Mouse (Mus musculus): Measurements from ENCODE around the gene Actr5. TPM values are rescaled to one million over a fixed set of nuclear protein-coding genes. Genes with fewer than 3 reads are reported as not detected.

The Actr5 gene
- polyA plus RNA-seq, 1 experiment = 6.4 TPM

GRCm38 (mm10) chr2:158628858-158629257, 4.2 kb downstream of the Actr5 start:
- 77% methylated on average over 3 of the region's 3 CpGs for WGBS
- Histone ChIP-seq H3K4me3 (ENCODE audit: insufficient read depth, low read depth, low read length) (no peak overlapping the region), H3K36me3 (ENCODE audit: control insufficient read depth, insufficient read depth, low read length) (peaks cover 3% of the 10 kb centered on the region; the same call in 1 of the 2 replicates), H3K27ac (ENCODE audit: insufficient read depth, low read depth, low read length) (no peak overlapping the region), H3K4me1 (ENCODE audit: control insufficient read depth, insufficient read depth, low read length) (peaks cover 4% of the 10 kb centered on the region; the same call in 1 of the 2 replicates), H3K27me3 (replicated peaks; ENCODE audit: control insufficient read depth, insufficient read depth, low read length) (no peaks in the 10 kb centered on the region)
- TF ChIP-seq CTCF (conservative IDR thresholded peaks at IDR 0.05; ENCODE audit: insufficient read depth, insufficient read length, low read depth, low read length) (no peak), POLR2A (IDR thresholded peaks at IDR 0.05; ENCODE audit: low read depth, low read length) (no peak)
- no peak for DNase-seq

- 76% methylated on average over 1 of the region's 1 CpGs for WGBS
- H3K4me3 ChIP-seq (ENCODE audit: insufficient read depth, low read depth, low read length) = no peak overlapping the region
- no peak overlapping the region for H3K27ac ChIP-seq (ENCODE audit: insufficient read depth, low read depth, low read length)
- H3K4me1 ChIP-seq (ENCODE audit: control insufficient read depth, insufficient read depth, low read length) = peaks cover 4% of the 10 kb centered on the region; the same call in 1 of the 2 replicates
- TF ChIP-seq POLR2A (IDR thresholded peaks at IDR 0.05; ENCODE audit: low read depth, low read length) (no peak), CTCF (conservative IDR thresholded peaks at IDR 0.05; ENCODE audit: insufficient read depth, insufficient read length, low read depth, low read length) (peak; percentile 74)
- peak; percentile 34 for DNase-seq
- no peaks in the 10 kb centered on the region for H3K27me3 ChIP-seq (replicated peaks; ENCODE audit: control insufficient read depth, insufficient read depth, low read length)
- H3K36me3 ChIP-seq (ENCODE audit: control insufficient read depth, insufficient read depth, low read length) = peaks cover 3% of the 10 kb centered on the region; the same call in 1 of the 2 replicates
Measured at GRCm38 (mm10) chr2:158629414-158629813, 4.7 kb downstream of the Actr5 start.

- DNase-seq = no peak
- H3K4me1 ChIP-seq (ENCODE audit: control insufficient read depth, insufficient read depth, low read length) = no peaks in the 10 kb centered on the region
- 92% methylated on average over 5 of the region's 5 CpGs for WGBS
- H3K4me3 ChIP-seq (ENCODE audit: insufficient read depth, low read depth, low read length) = no peak overlapping the region
- TF ChIP-seq CTCF (conservative IDR thresholded peaks at IDR 0.05; ENCODE audit: insufficient read depth, insufficient read length, low read depth, low read length) (no peak), POLR2A (IDR thresholded peaks at IDR 0.05; ENCODE audit: low read depth, low read length) (no peak)
- H3K27ac ChIP-seq (ENCODE audit: insufficient read depth, low read depth, low read length) = no peak overlapping the region
- no peaks in the 10 kb centered on the region for H3K27me3 ChIP-seq (replicated peaks; ENCODE audit: control insufficient read depth, insufficient read depth, low read length)
- peaks cover 5% of the 10 kb centered on the region for H3K36me3 ChIP-seq (ENCODE audit: control insufficient read depth, insufficient read depth, low read length)
Measured at GRCm38 (mm10) chr2:158631873-158632272, 7.2 kb downstream of the Actr5 start.

- 13% methylated on average over 2 of the region's 2 CpGs for WGBS
- Histone ChIP-seq H3K27ac (ENCODE audit: insufficient read depth, low read depth, low read length) (no peak overlapping the region), H3K4me3 (ENCODE audit: insufficient read depth, low read depth, low read length) (no peak overlapping the region), H3K4me1 (ENCODE audit: control insufficient read depth, insufficient read depth, low read length) (no peaks in the 10 kb centered on the region), H3K27me3 (replicated peaks; ENCODE audit: control insufficient read depth, insufficient read depth, low read length) (no peaks in the 10 kb centered on the region), H3K36me3 (ENCODE audit: control insufficient read depth, insufficient read depth, low read length) (no peaks in the 10 kb centered on the region)
- DNase-seq = peak; percentile 68
- TF ChIP-seq CTCF (conservative IDR thresholded peaks at IDR 0.05; ENCODE audit: insufficient read depth, insufficient read length, low read depth, low read length) (peak; percentile 87), POLR2A (IDR thresholded peaks at IDR 0.05; ENCODE audit: low read depth, low read length) (no peak)
Measured at GRCm38 (mm10) chr2:158641869-158642268, 17.2 kb downstream of the Actr5 start.

GRCm38 (mm10) chr2:158642587-158642986, 17.9 kb downstream of the Actr5 start:
- WGBS = 94% methylated on average over 2 of the region's 2 CpGs

GRCm38 (mm10) chr2:158643791-158644190, 19.1 kb downstream of the Actr5 start:
- no peaks in the 10 kb centered on the region for H3K27me3 ChIP-seq (replicated peaks; ENCODE audit: control insufficient read depth, insufficient read depth, low read length)
- WGBS = 66% methylated on average over 3 of the region's 3 CpGs
- H3K4me1 ChIP-seq (ENCODE audit: control insufficient read depth, insufficient read depth, low read length) = no peaks in the 10 kb centered on the region
- no peak for DNase-seq
- no peak overlapping the region for H3K4me3 ChIP-seq (ENCODE audit: insufficient read depth, low read depth, low read length)
- H3K36me3 ChIP-seq (ENCODE audit: control insufficient read depth, insufficient read depth, low read length) = no peaks in the 10 kb centered on the region
- no peak overlapping the region for H3K27ac ChIP-seq (ENCODE audit: insufficient read depth, low read depth, low read length)
- TF ChIP-seq CTCF (conservative IDR thresholded peaks at IDR 0.05; ENCODE audit: insufficient read depth, insufficient read length, low read depth, low read length) (no peak), POLR2A (IDR thresholded peaks at IDR 0.05; ENCODE audit: low read depth, low read length) (no peak)

More at GRCm38 (mm10) chr2:158642587-158642986, 17.9 kb downstream of the Actr5 start:
- DNase-seq = no peak
- Histone ChIP-seq H3K4me3 (ENCODE audit: insufficient read depth, low read depth, low read length) (no peak overlapping the region), H3K4me1 (ENCODE audit: control insufficient read depth, insufficient read depth, low read length) (no peaks in the 10 kb centered on the region), H3K36me3 (ENCODE audit: control insufficient read depth, insufficient read depth, low read length) (no peaks in the 10 kb centered on the region), H3K27ac (ENCODE audit: insufficient read depth, low read depth, low read length) (no peak overlapping the region), H3K27me3 (replicated peaks; ENCODE audit: control insufficient read depth, insufficient read depth, low read length) (no peaks in the 10 kb centered on the region)
- no peak for TF ChIP-seq POLR2A (IDR thresholded peaks at IDR 0.05; ENCODE audit: low read depth, low read length)
- no peak for TF ChIP-seq CTCF (conservative IDR thresholded peaks at IDR 0.05; ENCODE audit: insufficient read depth, insufficient read length, low read depth, low read length)

GRCm38 (mm10) chr2:158651159-158651908, 26.6 kb downstream of the Actr5 start:
- H3K4me3 ChIP-seq (ENCODE audit: insufficient read depth, low read depth, low read length) = no peak overlapping the region
- H3K36me3 ChIP-seq (ENCODE audit: control insufficient read depth, insufficient read depth, low read length) = no peaks in the 10 kb centered on the region
- no peaks in the 10 kb centered on the region for H3K27me3 ChIP-seq (replicated peaks; ENCODE audit: control insufficient read depth, insufficient read depth, low read length)
- no peak overlapping the region for H3K27ac ChIP-seq (ENCODE audit: insufficient read depth, low read depth, low read length)
- 75% methylated on average over 7 of the region's 7 CpGs for WGBS
- no peaks in the 10 kb centered on the region for H3K4me1 ChIP-seq (ENCODE audit: control insufficient read depth, insufficient read depth, low read length)
- DNase-seq = no peak
- TF ChIP-seq POLR2A (IDR thresholded peaks at IDR 0.05; ENCODE audit: low read depth, low read length) (no peak), CTCF (conservative IDR thresholded peaks at IDR 0.05; ENCODE audit: insufficient read depth, insufficient read length, low read depth, low read length) (no peak)
